Mouse (Mus musculus): ENCODE measurements at regions not wholly inside any gene's neighbourhood (a gene's known extent, or its start where the extent isn't known, plus 50 kb on each side); places are given as distances from the start of the nearest gene placed in this dataset.

- ATAC-seq (replicated peaks; ENCODE audit: low read depth, poor library complexity, severe bottlenecking): no peak
Measured at GRCm38 (mm10) chr4:47707966-47708365, 233.5 kb downstream of the Sec61b start.

GRCm38 (mm10) chr4:47713387-47713786 lies 238.9 kb downstream of the Sec61b start:
- ATAC-seq (replicated peaks; ENCODE audit: low read depth, poor library complexity, severe bottlenecking): no peak

- ATAC-seq (replicated peaks; ENCODE audit: low read depth, poor library complexity, severe bottlenecking): peak; percentile 77
Measured at GRCm38 (mm10) chr4:47724331-47725004, 250.0 kb downstream of the Sec61b start.

GRCm38 (mm10) chr4:47725005-47725340 lies 250.5 kb downstream of the Sec61b start:
- ATAC-seq (replicated peaks; ENCODE audit: low read depth, poor library complexity, severe bottlenecking): no peak

GRCm38 (mm10) chr4:47746498-47747190 lies 272.2 kb downstream of the Sec61b start:
- ATAC-seq (replicated peaks; ENCODE audit: low read depth, poor library complexity, severe bottlenecking): peak; percentile 47

- no peak for ATAC-seq (replicated peaks; ENCODE audit: low read depth, poor library complexity, severe bottlenecking)
Measured at GRCm38 (mm10) chr4:47772230-47772920, 272.6 kb upstream of the Nr4a3 start.

- ATAC-seq (replicated peaks; ENCODE audit: low read depth, poor library complexity, severe bottlenecking): no peak
Measured at GRCm38 (mm10) chr4:47774664-47775063, 270.3 kb upstream of the Nr4a3 start.

GRCm38 (mm10) chr4:47781039-47781438 lies 263.9 kb upstream of the Nr4a3 start:
- ATAC-seq (replicated peaks; ENCODE audit: low read depth, poor library complexity, severe bottlenecking): no peak

GRCm38 (mm10) chr4:47796977-47797376 lies 248.0 kb upstream of the Nr4a3 start:
- ATAC-seq (replicated peaks; ENCODE audit: low read depth, poor library complexity, severe bottlenecking): no peak

- ATAC-seq (replicated peaks; ENCODE audit: low read depth, poor library complexity, severe bottlenecking): peak; percentile 78
Measured at GRCm38 (mm10) chr4:47799165-47799564, 245.8 kb upstream of the Nr4a3 start.

- ATAC-seq (replicated peaks; ENCODE audit: low read depth, poor library complexity, severe bottlenecking): no peak
Measured at GRCm38 (mm10) chr4:47803111-47803510, 241.8 kb upstream of the Nr4a3 start.

- no peak for ATAC-seq (replicated peaks; ENCODE audit: low read depth, poor library complexity, severe bottlenecking)
Measured at GRCm38 (mm10) chr4:47807877-47808276, 237.1 kb upstream of the Nr4a3 start.

- no peak for ATAC-seq (replicated peaks; ENCODE audit: low read depth, poor library complexity, severe bottlenecking)
Measured at GRCm38 (mm10) chr4:47814030-47814429, 230.9 kb upstream of the Nr4a3 start.

- no peak for ATAC-seq (replicated peaks; ENCODE audit: low read depth, poor library complexity, severe bottlenecking)
Measured at GRCm38 (mm10) chr4:47818371-47819159, 226.4 kb upstream of the Nr4a3 start.

GRCm38 (mm10) chr4:47820562-47820961 lies 224.4 kb upstream of the Nr4a3 start:
- ATAC-seq (replicated peaks; ENCODE audit: low read depth, poor library complexity, severe bottlenecking): no peak

- ATAC-seq (replicated peaks; ENCODE audit: low read depth, poor library complexity, severe bottlenecking): 0 out of 2 replicates have a peak, but pooled peaks have one; percentile 36
Measured at GRCm38 (mm10) chr4:47823299-47823698, 221.7 kb upstream of the Nr4a3 start.

GRCm38 (mm10) chr4:47824083-47824482 lies 220.9 kb upstream of the Nr4a3 start:
- no peak for ATAC-seq (replicated peaks; ENCODE audit: low read depth, poor library complexity, severe bottlenecking)

GRCm38 (mm10) chr4:47832905-47833304 lies 212.0 kb upstream of the Nr4a3 start:
- ATAC-seq (replicated peaks; ENCODE audit: low read depth, poor library complexity, severe bottlenecking): peak; percentile 66; the same call in 1 of the 2 replicates

- peak; percentile 48 for ATAC-seq (replicated peaks; ENCODE audit: low read depth, poor library complexity, severe bottlenecking)
Measured at GRCm38 (mm10) chr4:47838411-47838810, 206.5 kb upstream of the Nr4a3 start.

GRCm38 (mm10) chr4:47842128-47842656 lies 202.8 kb upstream of the Nr4a3 start:
- peak; percentile 91 for ATAC-seq (replicated peaks; ENCODE audit: low read depth, poor library complexity, severe bottlenecking)
